Mouse (Mus musculus): Measurements from ENCODE around the gene Parvb. TPM values are rescaled to one million over a fixed set of nuclear protein-coding genes. Genes with fewer than 3 reads are reported as not detected.

Parvb gene
- polyA plus RNA-seq, 1 experiment from 2014 or later, result 15.5 TPM

DNA sequence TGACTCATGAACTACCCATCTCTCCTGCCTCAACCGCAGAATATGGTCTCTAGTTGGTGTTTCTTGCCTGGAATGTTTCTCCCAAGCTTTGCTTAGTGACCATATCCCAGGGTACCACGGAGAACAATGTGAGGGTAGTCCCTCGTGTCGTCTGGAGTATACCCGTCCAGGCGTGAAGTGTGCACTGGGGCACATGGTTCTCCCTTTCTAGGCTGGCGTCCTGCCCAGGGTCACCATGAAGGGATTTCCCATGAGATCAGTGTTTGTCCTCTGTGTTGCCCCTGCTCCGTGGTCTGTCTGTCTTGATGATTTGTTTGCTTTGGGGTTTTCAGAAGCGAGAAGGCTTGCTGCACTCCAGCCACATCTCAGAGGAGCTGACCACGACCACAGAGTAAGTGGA, 63.4 kb downstream of the Parvb start:
- peaks cover 17% of the 10 kb centered on the region for H3K4me1 ChIP-seq
- WGBS, result 75% methylated on average over 10 of the region's 10 CpGs
- ATAC-seq (ENCODE audit: extremely low read depth, insufficient number of reproducible peaks, low FRiP score, low TSS enrichment), result no peak
- H3K36me3 ChIP-seq, result peaks cover 49% of the 10 kb centered on the region
- H3K27ac ChIP-seq (replicated peaks), result no peak overlapping the region
- no peaks in the 10 kb centered on the region for H3K9me3 ChIP-seq
- no peak overlapping the region for H3K4me3 ChIP-seq
- 0 out of 2 replicates have a peak, but pooled peaks cover 4% of the 10 kb centered on the region for H3K27me3 ChIP-seq (replicated peaks)
- H3K9ac ChIP-seq, result no peak overlapping the region
- no peak overlapping the region for H3K4me2 ChIP-seq

DNA sequence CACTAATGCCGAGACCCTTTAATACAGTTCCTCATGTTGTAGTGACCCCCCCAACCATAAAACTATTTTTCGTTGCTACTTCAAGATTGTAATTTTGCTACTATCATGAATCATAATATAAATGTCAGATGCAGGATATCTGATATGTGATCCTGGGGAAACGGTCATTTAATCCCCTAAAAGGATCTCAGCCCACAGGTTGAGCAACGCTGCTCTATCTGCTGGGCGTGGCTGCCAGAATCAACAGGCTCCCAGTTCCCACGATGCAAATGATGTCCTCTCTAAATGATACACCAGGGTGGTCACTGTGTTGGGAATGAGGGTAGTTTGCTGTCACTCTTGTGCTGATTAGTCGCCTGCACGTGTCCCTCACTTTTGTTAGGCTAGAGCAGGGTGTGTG, 65.6 kb downstream of the Parvb start:
- Histone ChIP-seq H3K9ac (no peak overlapping the region), H3K4me1 (peaks cover 34% of the 10 kb centered on the region), H3K27ac (replicated peaks) (no peak overlapping the region), H3K4me2 (no peak overlapping the region), H3K27me3 (replicated peaks) (0 out of 2 replicates have a peak, but pooled peaks cover 4% of the 10 kb centered on the region), H3K4me3 (no peak overlapping the region), H3K36me3 (peaks cover 30% of the 10 kb centered on the region), H3K9me3 (no peaks in the 10 kb centered on the region)
- ATAC-seq (ENCODE audit: extremely low read depth, insufficient number of reproducible peaks, low FRiP score, low TSS enrichment), result no peak
- 68% methylated on average over 8 of the region's 8 CpGs for WGBS

DNA sequence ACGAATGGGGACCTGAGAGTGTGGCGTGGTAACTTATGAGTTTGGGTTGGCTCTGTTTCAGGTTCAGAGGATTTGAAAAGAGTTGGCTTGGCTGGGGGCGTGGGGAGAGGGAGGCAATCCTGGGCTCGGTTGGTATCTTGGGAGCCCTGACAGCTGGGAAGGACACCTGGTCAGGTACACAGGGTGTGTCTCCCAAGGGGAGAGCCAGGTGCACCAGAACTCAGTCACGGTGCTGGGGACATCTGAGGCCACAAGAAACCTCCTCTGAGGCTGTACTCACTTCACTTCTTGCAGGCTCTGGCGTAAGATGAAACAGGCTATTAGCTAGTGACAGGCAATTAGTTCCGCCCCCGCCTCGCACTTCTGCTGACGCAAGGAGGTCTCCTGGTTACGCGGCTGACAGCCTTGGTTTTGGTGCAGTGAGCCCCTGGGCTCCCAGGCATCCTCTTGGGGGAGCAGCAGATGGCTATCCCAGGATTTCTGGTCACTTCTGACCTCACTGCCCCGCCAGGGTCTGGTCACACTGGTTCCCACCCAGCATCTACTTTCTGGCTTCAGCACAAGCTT, 67.0 kb downstream of the Parvb start:
- ATAC-seq (ENCODE audit: extremely low read depth, insufficient number of reproducible peaks, low FRiP score, low TSS enrichment), result no peak
- Histone ChIP-seq H3K4me2 (no peak overlapping the region), H3K4me1 (peaks cover 45% of the 10 kb centered on the region), H3K27ac (replicated peaks) (no peak overlapping the region), H3K9ac (no peak overlapping the region), H3K36me3 (peaks cover 23% of the 10 kb centered on the region), H3K4me3 (no peak overlapping the region), H3K9me3 (no peaks in the 10 kb centered on the region), H3K27me3 (replicated peaks) (0 out of 2 replicates have a peak, but pooled peaks cover 4% of the 10 kb centered on the region)
- 54% methylated on average over 13 of the region's 13 CpGs for WGBS

DNA sequence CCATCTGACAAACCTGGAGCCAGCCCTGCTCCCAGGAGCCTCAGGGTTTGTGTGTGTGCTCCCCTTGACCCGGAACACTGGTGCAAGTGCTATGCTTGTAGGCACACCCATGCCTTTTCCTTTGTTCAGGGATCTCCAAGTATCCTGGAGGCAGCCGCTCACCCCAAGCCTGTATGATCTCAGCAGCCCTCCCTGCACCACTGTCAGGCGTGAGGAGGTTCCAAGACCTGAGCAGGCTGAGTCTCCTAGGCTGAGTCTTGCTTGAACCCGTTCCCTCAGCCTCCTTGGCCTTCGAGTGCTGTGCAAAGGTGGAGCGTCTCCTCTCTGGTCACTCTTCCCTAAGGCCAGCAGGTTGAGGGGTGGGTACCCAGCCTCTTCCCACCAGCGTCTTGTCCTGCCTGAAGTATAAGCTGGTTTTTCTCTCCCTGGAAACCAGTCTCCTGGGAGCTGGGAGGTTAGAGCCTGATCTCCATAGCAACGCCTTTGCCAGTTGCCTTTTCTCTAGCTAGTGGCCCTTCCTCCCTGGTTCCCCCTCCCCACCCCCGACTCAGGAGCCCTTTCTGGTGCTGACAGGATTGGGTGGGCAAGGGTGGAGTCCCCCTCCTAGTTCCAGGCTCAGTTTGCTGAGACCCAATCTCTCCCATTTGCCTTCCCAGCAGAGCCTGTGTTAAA, 68.0 kb downstream of the Parvb start:
- Histone ChIP-seq H3K36me3 (peaks cover 22% of the 10 kb centered on the region), H3K9ac (no peak overlapping the region), H3K4me1 (peaks cover 45% of the 10 kb centered on the region), H3K4me3 (no peak overlapping the region), H3K27me3 (replicated peaks) (0 out of 2 replicates have a peak, but pooled peaks cover 4% of the 10 kb centered on the region), H3K4me2 (no peak overlapping the region), H3K27ac (replicated peaks) (no peak overlapping the region), H3K9me3 (no peaks in the 10 kb centered on the region)
- 51% methylated on average over 9 of the region's 9 CpGs for WGBS
- ATAC-seq (ENCODE audit: extremely low read depth, insufficient number of reproducible peaks, low FRiP score, low TSS enrichment), result no peak

DNA sequence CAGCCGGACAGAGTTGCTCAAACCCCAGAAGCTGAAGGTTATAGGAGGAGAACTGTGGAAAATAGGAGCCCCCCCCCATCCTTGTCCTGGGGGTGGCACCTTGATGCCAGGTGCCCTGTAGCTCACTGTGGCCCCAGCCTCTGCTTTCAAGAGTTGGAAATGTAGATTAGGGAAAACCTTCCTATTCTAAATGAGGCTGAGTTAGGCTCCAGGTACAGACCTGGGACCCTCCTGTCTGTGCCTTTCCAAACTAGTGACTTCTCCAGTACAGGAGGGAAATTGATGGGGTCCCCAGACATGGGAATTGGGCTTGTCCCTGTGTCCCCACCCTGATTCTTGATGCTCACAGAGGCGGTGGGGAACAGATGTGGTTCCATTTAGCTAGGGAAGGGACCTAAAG, 68.7 kb downstream of the Parvb start:
- Histone ChIP-seq H3K4me2 (no peak overlapping the region), H3K4me1 (peaks cover 45% of the 10 kb centered on the region), H3K9me3 (no peaks in the 10 kb centered on the region), H3K36me3 (peaks cover 20% of the 10 kb centered on the region), H3K4me3 (no peak overlapping the region), H3K27me3 (replicated peaks) (0 out of 2 replicates have a peak, but pooled peaks cover 4% of the 10 kb centered on the region), H3K9ac (no peak overlapping the region; the same call in 1 of the 2 replicates), H3K27ac (replicated peaks) (no peak overlapping the region)
- ATAC-seq (ENCODE audit: extremely low read depth, insufficient number of reproducible peaks, low FRiP score, low TSS enrichment), result no peak
- WGBS, result 59% methylated on average over 2 of the region's 2 CpGs

DNA sequence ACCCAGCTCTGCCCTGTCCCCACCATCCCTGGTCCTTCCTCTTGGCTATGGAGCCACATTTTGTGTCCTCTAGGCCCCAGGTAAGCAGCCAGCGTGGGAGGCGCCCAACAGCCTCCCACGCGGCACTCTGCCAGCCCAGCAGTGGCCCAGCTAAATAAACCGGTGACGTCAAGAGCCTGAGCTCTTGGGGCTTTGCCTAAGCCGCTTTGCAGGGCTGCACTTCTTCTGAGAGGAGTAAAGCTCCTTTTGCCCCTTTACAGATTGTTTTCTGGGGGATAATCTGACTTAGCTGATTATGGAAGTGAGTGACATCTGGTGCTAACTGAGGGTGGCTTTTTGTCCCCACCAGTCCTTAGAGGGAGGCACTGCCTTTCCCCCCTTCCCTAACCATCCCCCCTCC, 69.2 kb downstream of the Parvb start:
- Histone ChIP-seq H3K9ac (peak overlapping the region; percentile 52), H3K9me3 (no peaks in the 10 kb centered on the region), H3K36me3 (peaks cover 20% of the 10 kb centered on the region; the same call in 1 of the 2 replicates), H3K27ac (replicated peaks) (peak overlapping the region; percentile 28; the same call in 1 of the 2 replicates), H3K4me1 (peaks cover 45% of the 10 kb centered on the region), H3K27me3 (replicated peaks) (0 out of 2 replicates have a peak, but pooled peaks cover 4% of the 10 kb centered on the region), H3K4me3 (no peak overlapping the region), H3K4me2 (no peak overlapping the region)
- no peak for ATAC-seq (ENCODE audit: extremely low read depth, insufficient number of reproducible peaks, low FRiP score, low TSS enrichment)
- 22% methylated on average over 7 of the region's 7 CpGs for WGBS

DNA sequence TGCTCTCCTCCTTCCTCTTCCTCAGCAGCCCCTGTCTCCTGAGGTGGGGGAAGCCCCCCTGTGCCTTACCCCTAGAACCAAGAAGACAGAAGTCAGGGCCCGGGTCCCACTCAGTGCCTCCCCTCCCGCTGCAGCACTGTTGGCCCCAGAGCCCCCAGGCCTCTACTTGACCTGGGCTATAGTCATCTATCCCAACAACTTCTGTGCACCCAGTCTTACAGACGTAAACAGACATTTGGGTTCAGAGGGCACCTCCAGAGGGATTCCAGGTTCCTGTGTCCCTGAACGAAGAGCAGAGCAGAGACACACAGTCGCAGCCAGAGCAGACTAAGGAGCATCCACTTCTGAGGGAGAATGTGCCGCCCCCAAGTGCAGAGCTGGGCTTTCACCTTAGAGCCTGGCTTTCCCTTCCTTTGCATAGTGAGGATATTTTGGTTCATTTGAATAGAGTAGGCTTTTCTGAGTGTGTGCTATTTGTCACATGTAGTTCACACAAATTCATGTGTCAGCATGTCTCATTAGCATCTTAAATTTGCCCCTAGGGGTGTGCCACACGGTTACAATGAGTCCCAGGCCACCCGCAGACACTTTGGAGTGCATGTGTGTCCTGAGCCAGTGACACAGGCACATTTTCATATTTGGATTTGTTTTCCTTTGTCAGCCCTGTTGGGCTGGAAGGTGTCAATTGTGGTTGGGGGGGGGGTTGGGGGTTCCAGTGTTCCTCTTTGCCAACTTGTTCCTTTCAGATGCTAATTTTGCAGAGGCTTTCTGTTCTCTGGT, 70.0 kb downstream of the Parvb start:
- no peak overlapping the region for H3K4me3 ChIP-seq
- H3K4me1 ChIP-seq, result peaks cover 45% of the 10 kb centered on the region
- H3K27ac ChIP-seq (replicated peaks), result peak overlapping the region; percentile 28; the same call in 1 of the 2 replicates
- peak overlapping the region; percentile 52 for H3K9ac ChIP-seq
- no peaks in the 10 kb centered on the region for H3K9me3 ChIP-seq
- 0 out of 2 replicates have a peak, but pooled peaks cover 4% of the 10 kb centered on the region for H3K27me3 ChIP-seq (replicated peaks)
- H3K36me3 ChIP-seq, result peaks cover 22% of the 10 kb centered on the region
- 53% methylated on average over 8 of the region's 8 CpGs for WGBS
- ATAC-seq (ENCODE audit: extremely low read depth, insufficient number of reproducible peaks, low FRiP score, low TSS enrichment), result no peak
- no peak overlapping the region for H3K4me2 ChIP-seq

DNA sequence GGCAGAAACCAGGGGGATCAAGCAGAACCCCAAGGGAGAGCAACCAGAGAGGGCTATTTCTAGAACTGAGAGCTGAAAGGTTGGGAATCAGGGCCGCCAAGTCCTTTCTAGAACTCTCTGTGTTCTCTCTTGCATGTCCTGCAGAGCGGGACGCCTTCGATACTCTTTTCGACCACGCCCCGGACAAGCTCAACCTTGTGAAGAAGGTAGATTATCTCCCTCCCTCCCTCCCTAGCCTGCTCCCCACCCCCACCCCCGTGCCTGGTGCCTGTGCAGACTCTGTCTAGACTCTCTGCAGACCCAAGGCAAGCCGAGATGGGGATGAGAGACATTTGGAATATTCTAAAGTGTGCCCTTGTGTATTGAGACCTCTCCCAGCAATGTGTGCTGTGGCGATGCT, 71.4 kb downstream of the Parvb start:
- no peaks in the 10 kb centered on the region for H3K9me3 ChIP-seq
- no peak for ATAC-seq (ENCODE audit: extremely low read depth, insufficient number of reproducible peaks, low FRiP score, low TSS enrichment)
- no peak overlapping the region for H3K9ac ChIP-seq
- 49% methylated on average over 10 of the region's 10 CpGs for WGBS
- 0 out of 2 replicates have a peak, but pooled peaks cover 4% of the 10 kb centered on the region for H3K27me3 ChIP-seq (replicated peaks)
- no peak overlapping the region for H3K4me2 ChIP-seq
- peaks cover 42% of the 10 kb centered on the region for H3K4me1 ChIP-seq
- no peak overlapping the region for H3K4me3 ChIP-seq
- no peak overlapping the region for H3K27ac ChIP-seq (replicated peaks)
- H3K36me3 ChIP-seq, result peaks cover 34% of the 10 kb centered on the region

DNA sequence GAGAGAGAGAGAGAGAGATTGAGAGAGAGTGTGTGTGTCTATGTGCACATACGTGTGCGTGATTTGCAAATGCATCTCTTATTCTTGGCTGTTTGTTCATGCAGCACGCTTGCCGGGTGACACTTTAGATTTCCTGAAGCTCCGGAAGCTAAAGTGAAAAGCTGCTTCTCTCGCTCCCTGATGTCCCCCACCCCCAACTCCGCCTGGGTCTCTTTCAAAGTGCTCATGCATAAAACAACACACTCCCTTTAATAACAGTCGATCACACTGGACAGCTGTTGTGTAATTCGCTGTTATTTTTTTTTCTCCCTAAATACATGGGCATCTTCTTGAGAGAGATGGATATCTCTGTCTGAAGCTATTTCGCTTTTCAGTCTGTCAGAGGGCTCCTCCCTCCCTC, 73.5 kb downstream of the Parvb start:
- no peaks in the 10 kb centered on the region for H3K27me3 ChIP-seq (replicated peaks)

DNA sequence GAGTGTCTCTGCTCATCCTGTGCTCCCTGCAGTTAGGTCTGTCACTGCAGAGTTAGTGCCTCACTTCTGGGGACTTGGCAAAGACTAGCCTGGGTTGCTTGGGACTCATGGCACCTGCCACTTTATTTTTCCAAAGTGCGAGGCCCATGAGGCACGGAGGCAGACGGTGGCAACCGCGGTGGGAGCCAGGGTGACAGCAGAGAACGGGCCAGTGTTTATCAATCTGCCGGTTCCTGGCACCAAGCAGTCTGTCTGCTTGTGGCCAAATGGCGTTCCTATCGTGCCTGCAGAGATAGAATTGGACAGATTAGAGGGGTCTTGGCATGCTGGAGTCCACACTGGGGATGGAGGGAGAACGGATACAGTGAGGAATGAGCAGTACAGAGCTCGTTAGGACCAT, 78.4 kb downstream of the Parvb start:
- Histone ChIP-seq H3K36me3 (peaks cover 30% of the 10 kb centered on the region), H3K9me3 (no peaks in the 10 kb centered on the region), H3K27me3 (replicated peaks) (no peaks in the 10 kb centered on the region), H3K9ac (peak overlapping the region; percentile 17; the same call in 1 of the 2 replicates), H3K4me3 (no peak overlapping the region), H3K27ac (replicated peaks) (no peak overlapping the region; the same call in 1 of the 2 replicates), H3K4me2 (no peak overlapping the region), H3K4me1 (peaks cover 47% of the 10 kb centered on the region)
- WGBS, result 32% methylated on average over 11 of the region's 11 CpGs
- no peak for ATAC-seq (ENCODE audit: extremely low read depth, insufficient number of reproducible peaks, low FRiP score, low TSS enrichment)

More for the DNA sequence above, 73.5 kb downstream of the Parvb start:
- no peak for ATAC-seq (ENCODE audit: extremely low read depth, insufficient number of reproducible peaks, low FRiP score, low TSS enrichment)
- peaks cover 31% of the 10 kb centered on the region for H3K4me1 ChIP-seq
- no peak overlapping the region for H3K4me3 ChIP-seq
- H3K9ac ChIP-seq, result no peak overlapping the region
- H3K27ac ChIP-seq (replicated peaks), result no peak overlapping the region
- peaks cover 36% of the 10 kb centered on the region for H3K36me3 ChIP-seq
- 77% methylated on average over 10 of the region's 10 CpGs for WGBS
- H3K9me3 ChIP-seq, result no peaks in the 10 kb centered on the region
- H3K4me2 ChIP-seq, result no peak overlapping the region

All from heart, embryonic 13.5 days (tissue).